Mouse (Mus musculus) megakaryocyte, adult 5-6 weeks (primary cell): Measurements from ENCODE around the gene Ddx6. TPM values are rescaled to one million over a fixed set of nuclear protein-coding genes. Genes with fewer than 3 reads are reported as not detected.

Experiments used
- ATAC-seq: 2 replicates; pipeline ENCODE4 v1.8.0; 2016; ENCODE audit warnings: mild to moderate bottlenecking, inconsistent platforms; ENCODE audit not compliant: poor library complexity, severe bottlenecking
- total RNA-seq, 2 experiments: library from RNA; stranded (forward) in 1 of 2; stranded (reverse) in 1 of 2; fragments of 153-499, 151-499 nt in 1 of 2; fragments of 221-1000, 200-1000 nt in 1 of 2; gene quantifications; 2 replicates each; pipeline versions ENCODE4 v1.2.3 to v1.2.4; 2015 to 2017

Ddx6 gene
- total RNA-seq, 2 experiments from 2014 or later, result 60.2 to 71.2 TPM

DNA sequence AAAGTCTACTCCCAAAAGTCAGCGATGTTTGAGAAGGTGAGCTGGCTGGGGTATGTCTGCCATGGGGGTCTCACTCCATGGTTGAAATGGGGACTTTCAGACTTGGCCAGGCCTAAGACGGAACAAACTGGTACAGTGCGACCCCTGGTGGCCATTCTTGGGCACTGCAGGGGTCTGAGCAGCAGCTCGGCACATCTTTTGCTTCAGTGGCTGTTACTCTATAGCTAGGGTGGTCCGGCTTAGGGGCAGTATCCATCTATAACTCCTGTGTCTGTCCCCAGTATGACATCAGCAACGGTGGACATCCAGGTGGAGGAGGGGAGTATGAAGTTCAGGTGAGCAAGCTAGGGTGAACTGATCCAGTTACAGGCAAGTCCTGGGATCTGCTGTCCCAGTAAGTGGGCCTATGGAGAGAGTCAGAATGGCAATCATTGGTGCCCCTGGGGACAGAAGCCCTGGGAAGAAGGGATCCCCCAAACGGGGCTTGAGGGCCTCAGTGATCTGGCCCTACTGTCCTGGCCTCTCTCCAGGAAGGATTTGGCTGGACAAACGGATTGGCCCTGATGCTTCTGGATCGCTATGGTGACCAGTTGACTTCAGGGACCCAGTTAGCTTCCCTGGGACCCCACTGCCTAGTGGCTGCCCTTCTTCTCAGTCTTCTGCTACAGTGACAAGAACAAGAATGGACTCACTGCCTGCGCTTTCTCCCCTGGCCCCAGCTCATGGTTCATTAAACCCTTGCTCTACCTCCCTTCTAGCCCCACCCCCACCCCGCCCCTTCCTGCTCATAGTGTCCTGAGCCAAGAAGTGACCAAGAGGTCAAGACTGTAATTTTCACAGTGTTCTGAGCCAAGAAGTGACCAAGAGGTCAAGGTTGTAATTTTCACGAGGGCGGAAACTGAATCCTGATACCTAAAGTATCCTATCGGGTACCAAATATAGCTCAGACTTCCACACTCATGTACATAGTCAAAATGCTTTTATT is 80.9 kb downstream of the Ddx6 start:
- ATAC-seq, result peak; percentile 80

DNA sequence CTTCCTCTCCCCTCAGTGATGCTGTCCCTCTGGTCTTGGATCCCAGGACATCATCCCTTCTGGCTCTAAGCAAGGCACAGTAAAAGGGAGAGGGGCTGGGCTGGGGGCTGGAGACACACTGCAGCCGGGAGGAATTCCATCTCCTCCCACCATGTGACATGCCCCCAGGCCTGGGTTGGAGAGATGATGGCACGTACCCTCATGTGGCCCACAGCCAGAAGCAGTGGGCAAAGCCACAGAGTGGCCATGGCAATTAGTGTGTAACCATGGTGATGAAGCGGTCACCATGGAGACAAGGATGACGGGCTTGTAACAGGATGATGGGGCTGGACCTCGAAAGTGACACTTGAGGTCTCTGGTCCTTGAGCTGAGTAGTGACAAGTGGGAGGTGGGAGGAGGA is 81.9 kb downstream of the Ddx6 start:
- ATAC-seq, result no peak

DNA sequence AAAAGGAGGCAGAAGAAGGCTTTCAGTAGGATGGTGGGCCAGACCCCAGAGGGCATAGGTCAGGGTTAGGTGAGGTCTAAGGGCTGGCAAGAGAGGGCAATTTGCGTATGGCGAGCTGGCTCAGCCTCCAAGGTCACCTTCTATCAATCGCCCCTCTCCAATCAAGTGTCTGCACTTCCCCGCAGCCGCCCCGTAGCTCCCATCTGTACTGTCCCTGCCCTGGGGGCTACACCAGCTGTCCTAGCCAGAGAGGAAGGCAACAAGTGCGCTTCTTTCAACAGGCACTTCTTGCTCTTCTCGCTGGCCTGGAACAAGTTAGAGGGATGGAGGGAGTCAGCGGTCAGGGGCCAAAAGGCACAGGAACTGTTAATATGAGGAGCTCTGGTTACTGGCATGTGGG is 83.3 kb downstream of the Ddx6 start:
- ATAC-seq, result no peak

Other genes starting within 250 kb of the Ddx6 start
- 19.2 and 19.4 TPM in 2 replicates for gene Vps11, start 243.2 kb upstream of the Ddx6 start, total RNA-seq (2015)
- gene Vps11, start 243.2 kb upstream of the Ddx6 start, total RNA-seq (2017), result 22.7 and 26.8 TPM in 2 replicates
- gene Hyou1, start 225.4 kb upstream of the Ddx6 start, total RNA-seq (2015), result 27.2 and 29.7 TPM in 2 replicates
- gene Hyou1, start 225.4 kb upstream of the Ddx6 start, total RNA-seq (2017), result 48.3 and 49.7 TPM in 2 replicates
- gene Slc37a4, start 208.0 kb upstream of the Ddx6 start, total RNA-seq (2015), result 19.7 and 23.5 TPM in 2 replicates
- gene Slc37a4, start 208.0 kb upstream of the Ddx6 start, total RNA-seq (2017), result 14.8 and 28.3 TPM in 2 replicates
- gene Rps25, start 197.8 kb upstream of the Ddx6 start, total RNA-seq (2015), result 2,100 and 2,121 TPM in 2 replicates
- 1,309 and 1,413 TPM in 2 replicates for gene Rps25, start 197.8 kb upstream of the Ddx6 start, total RNA-seq (2017)
- gene Trappc4, start 197.3 kb upstream of the Ddx6 start, total RNA-seq (2015), result 91.3 and 95.4 TPM in 2 replicates
- gene Trappc4, start 197.3 kb upstream of the Ddx6 start, total RNA-seq (2017), result 24.1 and 32.5 TPM in 2 replicates
- gene Ccdc84, start 186.3 kb upstream of the Ddx6 start, total RNA-seq (2015), result 24.5 TPM in 2 replicates
- 19.8 and 27.1 TPM in 2 replicates for gene Ccdc84, start 186.3 kb upstream of the Ddx6 start, total RNA-seq (2017)
- gene Foxr1, start 163.8 kb upstream of the Ddx6 start, total RNA-seq (2015), result not detected in 2 replicates
- gene Foxr1, start 163.8 kb upstream of the Ddx6 start, total RNA-seq (2017), result not detected in 2 replicates
- gene Upk2, start 149.9 kb upstream of the Ddx6 start, total RNA-seq (2015), result not detected in 2 replicates
- not detected in 2 replicates for gene Upk2, start 149.9 kb upstream of the Ddx6 start, total RNA-seq (2017)
- 6.0 TPM in 2 replicates for gene Bcl9l, start 122.1 kb upstream of the Ddx6 start, total RNA-seq (2015)
- 2.6 and 3.0 TPM in 2 replicates for gene Bcl9l, start 122.1 kb upstream of the Ddx6 start, total RNA-seq (2017)
- not detected in 2 replicates for gene Cxcr5, start 43.0 kb upstream of the Ddx6 start, total RNA-seq (2015)
- not detected in 2 replicates for gene Cxcr5, start 43.0 kb upstream of the Ddx6 start, total RNA-seq (2017)
- gene Treh, start 68.3 kb downstream of the Ddx6 start, total RNA-seq (2015), result not detected in 2 replicates
- gene Treh, start 68.3 kb downstream of the Ddx6 start, total RNA-seq (2017), result not detected in 2 replicates
- 0.76 and 2.1 TPM in 2 replicates for gene Phldb1, start 130.3 kb downstream of the Ddx6 start, total RNA-seq (2015)
- 2.0 and 2.6 TPM in 2 replicates for gene Phldb1, start 130.3 kb downstream of the Ddx6 start, total RNA-seq (2017)
- gene Arcn1, start 163.0 kb downstream of the Ddx6 start, total RNA-seq (2015), result 126 and 151 TPM in 2 replicates
- 165 and 172 TPM in 2 replicates for gene Arcn1, start 163.0 kb downstream of the Ddx6 start, total RNA-seq (2017)
- gene Ift46, start 163.0 kb downstream of the Ddx6 start, total RNA-seq (2015), result 38.5 and 53.7 TPM in 2 replicates
- gene Ift46, start 163.0 kb downstream of the Ddx6 start, total RNA-seq (2017), result 27.6 and 40.8 TPM in 2 replicates
- 0.23 and 0.45 TPM in 2 replicates for gene Tmem25, start 194.4 kb downstream of the Ddx6 start, total RNA-seq (2015)
- 0.16 and 0.51 TPM in 2 replicates for gene Tmem25, start 194.4 kb downstream of the Ddx6 start, total RNA-seq (2017)
- 0.18 and 0.65 TPM in 2 replicates for gene Ttc36, start 198.2 kb downstream of the Ddx6 start, total RNA-seq (2015)
- gene Ttc36, start 198.2 kb downstream of the Ddx6 start, total RNA-seq (2017), result not detected in 2 replicates